Comparison of ENCODE assay signal across 13 mouse cellular contexts in the genomic region with DNA sequence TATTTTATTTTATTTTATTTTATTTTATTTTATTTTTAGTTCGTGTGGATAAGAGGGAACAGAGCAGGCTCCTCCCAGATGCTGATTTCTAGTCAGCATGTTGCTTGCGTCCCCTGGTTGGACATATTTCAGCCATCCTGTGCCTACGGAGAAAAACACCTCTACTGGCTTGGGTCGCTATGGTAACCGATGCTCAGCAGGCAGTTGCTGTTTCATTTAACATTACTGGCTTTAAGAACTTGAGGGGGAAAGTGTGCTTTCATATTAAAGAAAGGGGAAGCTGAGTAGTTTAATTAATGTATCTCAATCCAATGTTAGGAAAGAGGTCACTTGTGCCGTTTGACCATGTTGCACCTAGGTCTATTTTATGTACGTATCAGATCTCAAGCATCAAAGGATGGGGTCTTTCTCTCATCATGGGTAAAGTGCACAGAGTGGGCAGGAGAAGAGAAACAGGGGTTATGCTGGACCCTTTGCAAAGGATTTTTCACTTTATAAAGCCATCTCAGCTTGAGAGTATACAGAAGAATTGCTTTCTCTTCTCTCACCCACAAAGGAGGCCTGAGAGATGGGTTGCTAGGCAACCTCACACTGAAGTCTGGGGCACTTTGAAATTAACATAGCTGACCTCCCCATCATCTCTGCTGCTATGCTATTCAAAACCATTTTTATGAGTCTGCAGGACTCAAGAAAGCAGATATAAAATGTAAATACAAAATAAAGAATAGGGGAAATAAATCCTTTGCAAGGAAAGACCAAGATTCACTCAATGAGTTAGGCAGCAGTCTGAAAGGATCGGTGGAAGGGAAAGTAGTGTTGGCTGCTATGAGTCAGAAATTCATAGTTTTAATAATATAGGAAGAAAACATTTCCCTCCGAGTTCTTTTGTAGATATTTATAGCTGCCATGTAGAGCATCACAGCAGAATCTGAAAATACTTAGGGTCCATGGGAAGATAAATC. TPM values are rescaled to one million over a fixed set of nuclear protein-coding genes. Genes with fewer than 3 reads are reported as not detected.
DNase-seq lines count a peak whose midpoint lies in the region; ATAC-seq and TF ChIP-seq lines count a peak whose summit lies in the region.
"Had no signal": no experiment of that assay in that cellular context is flagged by ENCODE, and none has a peak within 500 bp of the region (broad histone marks: within the 10 kb centered on the region; RNA-seq: fewer than 3 reads in every experiment).

No protein-coding gene starts in this region.

- ATAC-seq in hindbrain, embryonic 11.5 days (ENCODE audit: low FRiP score) = peak; percentile 88
- peak; percentile 88 for ATAC-seq in midbrain, embryonic 16.5 days
- ATAC-seq: intestine, postnatal 0 days had no signal

- H3K4me1 ChIP-seq in hindbrain, embryonic 11.5 days (replicated peaks; ENCODE audit: control insufficient read depth, insufficient read depth, low read length) = peaks cover 4% of the 10 kb centered on the region
- peaks cover 35% of the 10 kb centered on the region for H3K4me1 ChIP-seq in midbrain, embryonic 16.5 days (ENCODE audit: control insufficient read depth, insufficient read depth, low read length)
- H3K4me1 ChIP-seq in thymus, adult 2 months (replicated peaks; ENCODE audit: control insufficient read depth, insufficient read depth, low read length) = no peaks in the 10 kb centered on the region
- H3K4me1 ChIP-seq: lung, embryonic 15.5 days had no signal

- no peaks in the 10 kb centered on the region for H3K36me3 ChIP-seq in hindbrain, embryonic 11.5 days (ENCODE audit: control insufficient read depth, insufficient read depth, low read length)
- H3K36me3 ChIP-seq in midbrain, embryonic 16.5 days (ENCODE audit: control insufficient read depth, insufficient read depth, low read length) = no peaks in the 10 kb centered on the region
- H3K36me3 ChIP-seq in thymus, adult 2 months (ENCODE audit: control insufficient read depth, insufficient read depth, low read length) = no peaks in the 10 kb centered on the region
- H3K36me3 ChIP-seq: lung, embryonic 15.5 days had no signal

- H3K4me2 ChIP-seq in hindbrain, embryonic 11.5 days (replicated peaks; ENCODE audit: low read depth, low read length) = peak overlapping the region; percentile 15; the same call in 1 of the 2 replicates
- peak overlapping the region; percentile 51 for H3K4me2 ChIP-seq in midbrain, embryonic 16.5 days (ENCODE audit: low read length)
- H3K4me2 ChIP-seq: lung, embryonic 15.5 days had no signal

- no peak for TF ChIP-seq POLR2A in thymus, adult 2 months (IDR thresholded peaks at IDR 0.05; ENCODE audit: control insufficient read depth, extremely low read depth, insufficient read depth, low read length, poor library complexity)

- no peaks in the 10 kb centered on the region for H3K9me3 ChIP-seq in hindbrain, embryonic 11.5 days (ENCODE audit: control insufficient read depth, low read length)
- H3K9me3 ChIP-seq in midbrain, embryonic 16.5 days (replicated peaks; ENCODE audit: control insufficient read depth, low read length, poor library complexity, severe bottlenecking) = no peaks in the 10 kb centered on the region
- H3K9me3 ChIP-seq: lung, embryonic 15.5 days had no signal

- H3K27me3 ChIP-seq in hindbrain, embryonic 11.5 days (ENCODE audit: control insufficient read depth, insufficient read depth, low read length) = no peaks in the 10 kb centered on the region
- no peaks in the 10 kb centered on the region for H3K27me3 ChIP-seq in midbrain, embryonic 16.5 days (ENCODE audit: control insufficient read depth, insufficient read depth, low read depth, low read length)
- no peaks in the 10 kb centered on the region for H3K27me3 ChIP-seq in thymus, adult 2 months (ENCODE audit: control insufficient read depth, insufficient read depth, low read length)
- H3K27me3 ChIP-seq: lung, embryonic 15.5 days had no signal

- WGBS in hindbrain, embryonic 11.5 days = 31% methylated on average over 9 of the region's 9 CpGs
- 9% methylated on average over 9 of the region's 9 CpGs for WGBS in midbrain, embryonic 16.5 days
- WGBS in thymus, adult 2 months = 85% methylated on average over 9 of the region's 9 CpGs

- H3K4me3 ChIP-seq in hindbrain, embryonic 11.5 days (ENCODE audit: low read depth, low read length) = no peak overlapping the region
- peak overlapping the region; percentile 5 for H3K4me3 ChIP-seq in midbrain, embryonic 16.5 days (ENCODE audit: low read depth, low read length)
- no peak overlapping the region for H3K4me3 ChIP-seq in thymus, adult 2 months (ENCODE audit: control insufficient read depth, insufficient read depth, low read length)
- H3K4me3 ChIP-seq in gastrocnemius, adult 2 months = no peak overlapping the region
- H3K4me3 ChIP-seq: lung, embryonic 15.5 days had no signal

- DNase-seq in cerebellum, postnatal 14 days = peak; percentile 26 to 34
- DNase-seq in cerebellum, adult 9-11 months = no peak
- DNase-seq in embryo, embryonic 11 days = peak; percentile 70
- DNase-seq in hindbrain, embryonic 11.5 days (ENCODE audit: low spot score) = peak; percentile 69
- DNase-seq in thymus, adult 2 months = no peak
- no peak for DNase-seq in gastrocnemius, adult 2 months
- DNase-seq in urinary bladder, postnatal 36 days (ENCODE audit: low spot score in 2 of 2) = no peak
- DNase-seq: adrenal gland, postnatal 10 days; cerebellum, adult 8-10 months had no signal

- TF ChIP-seq CTCF in thymus, adult 2 months (IDR thresholded peaks at IDR 0.05; ENCODE audit: borderline replicate concordance, control insufficient read depth, extremely low read depth, insufficient read depth, low read length, poor library complexity) = no peak
- TF ChIP-seq CTCF in gastrocnemius, adult 2 months (IDR thresholded peaks at IDR 0.05) = no peak

- H3K27ac ChIP-seq in hindbrain, embryonic 11.5 days (ENCODE audit: low read depth, low read length) = peak overlapping the region; percentile 83
- H3K27ac ChIP-seq in midbrain, embryonic 16.5 days (ENCODE audit: low read length) = peak overlapping the region; percentile 87
- no peak overlapping the region for H3K27ac ChIP-seq in thymus, adult 2 months (ENCODE audit: control insufficient read depth, insufficient read depth, low read length)
- no peak overlapping the region for H3K27ac ChIP-seq in gastrocnemius, adult 2 months
- H3K27ac ChIP-seq: lung, embryonic 15.5 days had no signal

- intact Hi-C loops in gastrocnemius, adult 2 months (cut with DNase I) = no loop called here

- H3K9ac ChIP-seq in hindbrain, embryonic 11.5 days (ENCODE audit: low read depth, low read length) = no peak overlapping the region
- peak overlapping the region; percentile 18; the same call in 1 of the 2 replicates for H3K9ac ChIP-seq in midbrain, embryonic 16.5 days (ENCODE audit: low read depth, low read length)
- H3K9ac ChIP-seq: lung, embryonic 15.5 days had no signal

RNA-seq across cellular contexts. Expression of a gene that starts 53.4 kb away (rescaled TPM):
- polyA plus RNA-seq in hindbrain, embryonic 11.5 days (2014; fragmentation: Nextera tagmentation; extraction: Ambion mirVana) = 1.6 and 2.5 TPM in 2 replicates
- polyA plus RNA-seq in midbrain, embryonic 16.5 days (2015; fragmentation: Nextera tagmentation; extraction: Ambion mirVana) = 2.0 and 3.5 TPM in 2 replicates
- 0.66 and 1.3 TPM in 2 replicates for polyA plus RNA-seq in thymus, adult 2 months (2012; rRNA removed)
- under 1 TPM in 1 of 2 experiments, not detected in 1; 0.10 TPM for total RNA-seq in gastrocnemius, adult 2 months (2021)
- total RNA-seq: MEL had no signal

Comparison
In these comparisons a context has a peak if more than half of its experiments do, and no peak if none do; other contexts are left out.
1. DNase-seq: peak in cerebellum, postnatal 14 days (2 of 2), embryo, embryonic 11 days (single experiment) and hindbrain, embryonic 11.5 days (single experiment); none in cerebellum, adult 9-11 months (single experiment), thymus, adult 2 months (single experiment), gastrocnemius, adult 2 months (single experiment) and urinary bladder, postnatal 36 days (0 of 2).
2. H3K27ac ChIP-seq: peak in hindbrain, embryonic 11.5 days (single experiment) and midbrain, embryonic 16.5 days (single experiment); none in thymus, adult 2 months (single experiment) and gastrocnemius, adult 2 months (single experiment).